8 mouse cellular contexts compared by ENCODE assay signal in the genomic region with DNA sequence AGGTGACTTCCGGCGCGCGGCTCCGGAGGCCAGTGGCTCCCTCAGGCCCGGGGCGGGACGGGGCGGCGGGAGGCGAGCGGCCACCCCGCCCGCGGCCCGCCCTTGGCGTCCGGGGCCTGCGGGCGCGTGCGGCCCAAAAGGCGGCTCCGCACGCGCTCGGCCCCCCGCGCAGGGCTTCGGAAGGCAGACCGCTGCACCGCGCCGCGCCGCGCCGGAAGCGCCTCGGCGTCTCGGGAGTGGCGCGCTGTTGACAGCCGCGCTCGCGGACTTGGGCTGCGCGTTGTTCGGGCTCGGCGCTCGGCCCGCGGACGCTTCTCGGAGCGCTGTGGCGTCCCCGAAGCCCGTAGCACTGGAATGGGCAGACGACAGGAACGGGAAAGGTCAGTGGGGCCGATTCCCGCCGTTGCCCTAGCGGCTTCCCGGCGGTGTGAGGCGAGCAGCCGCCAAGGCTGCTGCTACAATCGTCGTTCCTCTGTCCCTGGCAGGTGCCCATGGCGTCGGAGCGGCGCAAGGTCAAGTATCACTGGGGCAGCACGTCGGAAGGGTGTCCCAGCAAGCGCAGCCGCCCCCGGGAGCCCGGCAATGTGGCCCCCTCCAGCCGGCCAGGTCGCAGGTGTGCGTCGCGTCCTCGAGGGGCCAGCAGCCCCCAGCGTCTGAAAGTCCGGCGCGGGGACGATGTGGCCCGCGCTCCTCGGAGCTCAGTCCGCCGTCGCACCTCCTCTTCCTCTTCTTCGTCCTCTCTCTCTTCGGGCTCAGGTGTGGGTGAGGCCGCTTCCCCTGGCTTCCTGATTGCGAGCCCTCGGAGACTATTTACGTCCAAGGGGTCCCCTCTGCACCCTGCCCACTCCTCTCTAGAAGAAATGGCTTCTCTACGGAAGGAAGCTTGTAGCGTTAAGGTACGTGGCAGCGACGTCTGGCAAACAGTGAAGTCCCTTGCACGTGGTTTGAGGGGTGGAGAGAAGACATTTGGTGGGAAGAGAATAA. TPM values are rescaled to one million over a fixed set of nuclear protein-coding genes. Genes with fewer than 3 reads are reported as not detected.
DNase-seq lines count a peak whose midpoint lies in the region; ATAC-seq lines count a peak whose summit lies in the region.

No protein-coding gene starts in this region.

- peak; percentile 30 for DNase-seq in layer of hippocampus, adult 11-12 months (ENCODE audit: low spot score)
- no peak for DNase-seq in layer of hippocampus, adult 18-20 months (ENCODE audit: low spot score in 2 of 2)
- peak; percentile 36 for DNase-seq in adrenal gland, adult 8-10 months
- peak; percentile 59 for DNase-seq in liver, embryonic 11.5 days (ENCODE audit: low spot score)
- no peak for DNase-seq in neural tube, embryonic 11.5 days (ENCODE audit: low spot score)
- DNase-seq in thymus, postnatal 4 days, result peak; percentile 64

- WGBS in hindbrain, embryonic 12.5 days, result under 1% methylated on average over 106 of the region's 113 CpGs
- under 1% methylated on average over 107 of the region's 113 CpGs for WGBS in liver, embryonic 11.5 days
- under 1% methylated on average over 112 of the region's 113 CpGs for WGBS in neural tube, embryonic 11.5 days

- peak overlapping the region; percentile 99 for H3K4me2 ChIP-seq in hindbrain, embryonic 12.5 days (replicated peaks)
- H3K4me2 ChIP-seq in liver, embryonic 11.5 days, result peak overlapping the region; percentile 98
- H3K4me2 ChIP-seq in neural tube, embryonic 11.5 days (ENCODE audit: low read depth), result peak overlapping the region; percentile 99

- peaks cover 17% of the 10 kb centered on the region for H3K4me1 ChIP-seq in hindbrain, embryonic 12.5 days
- H3K4me1 ChIP-seq in liver, embryonic 11.5 days (replicated peaks; ENCODE audit: control insufficient read depth, insufficient read depth, low read length), result peaks cover 45% of the 10 kb centered on the region
- H3K4me1 ChIP-seq in neural tube, embryonic 11.5 days (ENCODE audit: control insufficient read depth, insufficient read depth, low read length), result peaks cover 13% of the 10 kb centered on the region

- H3K36me3 ChIP-seq in hindbrain, embryonic 12.5 days, result peaks cover 20% of the 10 kb centered on the region
- H3K36me3 ChIP-seq in liver, embryonic 11.5 days (ENCODE audit: control insufficient read depth, insufficient read depth, low read length), result peaks cover 19% of the 10 kb centered on the region
- H3K36me3 ChIP-seq in neural tube, embryonic 11.5 days (ENCODE audit: control insufficient read depth, insufficient read depth, low read length), result 0 out of 2 replicates have a peak, but pooled peaks cover 2% of the 10 kb centered on the region

- H3K27me3 ChIP-seq in hindbrain, embryonic 12.5 days, result no peaks in the 10 kb centered on the region
- no peaks in the 10 kb centered on the region for H3K27me3 ChIP-seq in liver, embryonic 11.5 days (replicated peaks; ENCODE audit: control insufficient read depth, insufficient read depth, low read length)
- H3K27me3 ChIP-seq in neural tube, embryonic 11.5 days (ENCODE audit: control insufficient read depth, insufficient read depth, low read length), result no peaks in the 10 kb centered on the region

- peak overlapping the region; percentile 89 for H3K27ac ChIP-seq in hindbrain, embryonic 12.5 days
- H3K27ac ChIP-seq in liver, embryonic 11.5 days (ENCODE audit: low read depth, low read length), result peak overlapping the region; percentile 97
- peak overlapping the region; percentile 87 for H3K27ac ChIP-seq in neural tube, embryonic 11.5 days (ENCODE audit: low read depth, low read length)

- H3K9me3 ChIP-seq in hindbrain, embryonic 12.5 days (replicated peaks), result no peaks in the 10 kb centered on the region
- H3K9me3 ChIP-seq in liver, embryonic 11.5 days (ENCODE audit: control insufficient read depth, low read length), result no peaks in the 10 kb centered on the region
- H3K9me3 ChIP-seq in neural tube, embryonic 11.5 days (ENCODE audit: control insufficient read depth, low read length), result no peaks in the 10 kb centered on the region

- peak overlapping the region; percentile 86 for H3K9ac ChIP-seq in hindbrain, embryonic 12.5 days
- H3K9ac ChIP-seq in liver, embryonic 11.5 days (ENCODE audit: low read depth, low read length), result peak overlapping the region; percentile 90
- H3K9ac ChIP-seq in neural tube, embryonic 11.5 days (ENCODE audit: low read length), result peak overlapping the region; percentile 79

- H3K4me3 ChIP-seq in hindbrain, embryonic 12.5 days, result peak overlapping the region; percentile 92
- peak overlapping the region; percentile 93 for H3K4me3 ChIP-seq in liver, embryonic 11.5 days (ENCODE audit: low read depth, low read length)
- H3K4me3 ChIP-seq in neural tube, embryonic 11.5 days (ENCODE audit: low read depth, low read length), result peak overlapping the region; percentile 85

- ATAC-seq in erythroid progenitor cell, adult 5-6 weeks (replicated peaks; ENCODE audit: low FRiP score, poor library complexity, severe bottlenecking), result peak; percentile 20; the same call in 1 of the 2 replicates
- ATAC-seq in hindbrain, embryonic 12.5 days (ENCODE audit: low FRiP score), result peak; percentile 82
- no peak; the same call in 1 of the 2 replicates for ATAC-seq in liver, embryonic 11.5 days (replicated peaks; ENCODE audit: low FRiP score)
- ATAC-seq in neural tube, embryonic 11.5 days (ENCODE audit: insufficient read depth, low FRiP score, low TSS enrichment), result peak; percentile 70

RNA-seq across cellular contexts. Expression of a gene that starts 0.7 kb away (rescaled TPM):
- total RNA-seq in layer of hippocampus, adult 18-20 months (2021), result 10 to 100 TPM; 54.4 to 60.9 TPM
- 10 to 100 TPM; 56.1 to 74.8 (median 64.0) TPM for total RNA-seq in adrenal gland, adult 8-10 months (2022)
- 14.3 and 17.7 TPM in 2 replicates for total RNA-seq in erythroid progenitor cell, adult 5-6 weeks (2015; ENCODE audit: low replicate concordance)
- 44.0 and 55.7 TPM in 2 replicates for total RNA-seq in erythroid progenitor cell, adult 5-6 weeks (2017; ENCODE audit: low replicate concordance)
- 0.81 and 1.0 TPM in 2 replicates for polyA plus RNA-seq in hindbrain, embryonic 12.5 days (2016; fragmentation: Nextera tagmentation; extraction: Ambion mirVana)
- polyA plus RNA-seq in liver, embryonic 11.5 days (2014; fragmentation: Nextera tagmentation; extraction: Ambion mirVana), result 1.2 TPM in 2 replicates
- 0.95 and 0.97 TPM in 2 replicates for polyA plus RNA-seq in neural tube, embryonic 11.5 days (2014; fragmentation: Nextera tagmentation; extraction: Ambion mirVana)

RNA-seq across cellular contexts. Expression of a gene that starts 22.2 kb away (rescaled TPM):
- not detected for total RNA-seq in layer of hippocampus, adult 18-20 months (2021)
- total RNA-seq in adrenal gland, adult 8-10 months (2022), result 1 to 10 TPM in 1 of 4 experiments, not detected in 3; 1.4 TPM
- total RNA-seq in erythroid progenitor cell, adult 5-6 weeks (2015; ENCODE audit: low replicate concordance), result 17.2 TPM in 1 of 2 replicates, not detected in the other
- total RNA-seq in erythroid progenitor cell, adult 5-6 weeks (2017; ENCODE audit: low replicate concordance), result 1.5 and 13.5 TPM in 2 replicates
- 0.49 and 0.99 TPM in 2 replicates for polyA plus RNA-seq in hindbrain, embryonic 12.5 days (2016; fragmentation: Nextera tagmentation; extraction: Ambion mirVana)
- polyA plus RNA-seq in liver, embryonic 11.5 days (2014; fragmentation: Nextera tagmentation; extraction: Ambion mirVana), result 0.45 TPM in 1 of 2 replicates, not detected in the other
- polyA plus RNA-seq in neural tube, embryonic 11.5 days (2014; fragmentation: Nextera tagmentation; extraction: Ambion mirVana), result 0.39 TPM in 1 of 2 replicates, not detected in the other

RNA-seq across cellular contexts. Expression of a gene that starts 43.0 kb away (rescaled TPM):
- 10 to 100 TPM; 73.3 to 75.9 TPM for total RNA-seq in layer of hippocampus, adult 18-20 months (2021)
- total RNA-seq in adrenal gland, adult 8-10 months (2022), result 100 to 1,000 TPM; 117 to 146 (median 124) TPM
- 47.8 and 48.3 TPM in 2 replicates for total RNA-seq in erythroid progenitor cell, adult 5-6 weeks (2015; ENCODE audit: low replicate concordance)
- total RNA-seq in erythroid progenitor cell, adult 5-6 weeks (2017; ENCODE audit: low replicate concordance), result 28.4 and 44.2 TPM in 2 replicates
- 235 and 238 TPM in 2 replicates for polyA plus RNA-seq in hindbrain, embryonic 12.5 days (2016; fragmentation: Nextera tagmentation; extraction: Ambion mirVana)
- 236 and 241 TPM in 2 replicates for polyA plus RNA-seq in liver, embryonic 11.5 days (2014; fragmentation: Nextera tagmentation; extraction: Ambion mirVana)
- 302 and 309 TPM in 2 replicates for polyA plus RNA-seq in neural tube, embryonic 11.5 days (2014; fragmentation: Nextera tagmentation; extraction: Ambion mirVana)

RNA-seq across cellular contexts. Expression of a gene that starts 59.2 kb away (rescaled TPM):
- 10 to 100 TPM; 21.1 to 27.2 TPM for total RNA-seq in layer of hippocampus, adult 18-20 months (2021)
- total RNA-seq in adrenal gland, adult 8-10 months (2022), result 10 to 100 TPM; 11.8 to 38.3 (median 22.4) TPM
- total RNA-seq in erythroid progenitor cell, adult 5-6 weeks (2015; ENCODE audit: low replicate concordance), result 7.2 and 23.1 TPM in 2 replicates
- total RNA-seq in erythroid progenitor cell, adult 5-6 weeks (2017; ENCODE audit: low replicate concordance), result 34.8 and 64.6 TPM in 2 replicates
- polyA plus RNA-seq in hindbrain, embryonic 12.5 days (2016; fragmentation: Nextera tagmentation; extraction: Ambion mirVana), result 3.2 and 3.4 TPM in 2 replicates
- 14.1 and 14.8 TPM in 2 replicates for polyA plus RNA-seq in liver, embryonic 11.5 days (2014; fragmentation: Nextera tagmentation; extraction: Ambion mirVana)
- polyA plus RNA-seq in neural tube, embryonic 11.5 days (2014; fragmentation: Nextera tagmentation; extraction: Ambion mirVana), result 2.4 and 2.6 TPM in 2 replicates

Comparison
In these comparisons a context has a peak if more than half of its experiments do, and no peak if none do; other contexts are left out.
1. DNase-seq: peak in layer of hippocampus, adult 11-12 months (single experiment), adrenal gland, adult 8-10 months (single experiment), liver, embryonic 11.5 days (single experiment) and thymus, postnatal 4 days (single experiment); none in layer of hippocampus, adult 18-20 months (0 of 2) and neural tube, embryonic 11.5 days (single experiment).
2. Peak in every context shown above with its lines, with median percentiles within 50 percentile points of each other: H3K27ac ChIP-seq, H3K4me2 ChIP-seq, H3K4me3 ChIP-seq and H3K9ac ChIP-seq.